Mouse (Mus musculus) myocyte (in vitro differentiated cells): ENCODE results near the gene Lrrc4. TPM values are rescaled to one million over a fixed set of nuclear protein-coding genes. Genes with fewer than 3 reads are reported as not detected.

Experiments used
- H3K27me3 ChIP-seq: one replicate; pipeline ENCODE4 v1.6.1; 2011; ENCODE audit not compliant: control insufficient read depth, insufficient read depth, insufficient read length
- H3K36me3 ChIP-seq: one replicate; pipeline ENCODE4 v1.6.1; 2011; ENCODE audit not compliant: control insufficient read depth, insufficient read depth
- H3K4me2 ChIP-seq: one replicate; pipeline ENCODE4 v1.6.1; 2011; ENCODE audit warnings: low read depth, control low read depth
- H3K4me3 ChIP-seq: one replicate; pipeline ENCODE4 v1.5.1; 2011; ENCODE audit warnings: mild to moderate bottlenecking, control low read depth, moderate library complexity
- H3K79me2 ChIP-seq: one replicate; pipeline ENCODE4 v1.6.1; 2011; ENCODE audit not compliant: control insufficient read depth, insufficient read depth
- H3ac ChIP-seq: one replicate; pipeline ENCODE4 v1.6.1; 2011; ENCODE audit not compliant: control insufficient read depth, insufficient read length
- CEBPB ChIP-seq: IDR thresholded peaks from 2 replicates; pipeline ENCODE4 v1.6.1; 2011; ENCODE audit warnings: mild to moderate bottlenecking, moderate library complexity; ENCODE audit not compliant: poor library complexity, insufficient read depth, severe bottlenecking
- E2F4 ChIP-seq: IDR thresholded peaks from one replicate; pipeline ENCODE4 v1.6.1; 2011; ENCODE audit warnings: mild to moderate bottlenecking, control low read depth, moderate library complexity; ENCODE audit not compliant: insufficient read depth
- MAX ChIP-seq: IDR thresholded peaks from one replicate; pipeline ENCODE4 v1.6.1; 2011; ENCODE audit warnings: low read depth, mild to moderate bottlenecking, control low read depth
- MYOD1 ChIP-seq, 3 experiments: IDR thresholded peaks; one replicate each; pipeline ENCODE4 v1.6.1; 2011; ENCODE audit warnings: control low read depth in 2 of 3, low read depth in 2 of 3, mild to moderate bottlenecking in 2 of 3, moderate library complexity in 1 of 3; ENCODE audit not compliant: insufficient read length in 2 of 3, control insufficient read depth in 1 of 3
- MYOG ChIP-seq, 3 experiments: IDR thresholded peaks; one replicate each; pipeline ENCODE4 v1.6.1; 2011; ENCODE audit warnings: control low read depth in 2 of 3, low read depth in 2 of 3, mild to moderate bottlenecking in 2 of 3; ENCODE audit not compliant: insufficient read length in 2 of 3, control insufficient read depth in 1 of 3, insufficient read depth in 1 of 3
- POLR2A ChIP-seq: IDR thresholded peaks from one replicate; pipeline ENCODE4 v1.6.1; 2011; ENCODE audit warnings: low read depth, mild to moderate bottlenecking, control low read depth, moderate library complexity; ENCODE audit not compliant: insufficient read length
- POLR2AphosphoS2 ChIP-seq: IDR thresholded peaks from one replicate; pipeline ENCODE4 v1.6.1; 2011; ENCODE audit warnings: low read depth, control low read depth; ENCODE audit not compliant: insufficient read length
- REST ChIP-seq: IDR thresholded peaks from one replicate; pipeline ENCODE4 v1.6.1; 2011; ENCODE audit warnings: mild to moderate bottlenecking, control low read depth, moderate library complexity; ENCODE audit not compliant: insufficient read depth, insufficient read length
- SRF ChIP-seq: IDR thresholded peaks from one replicate; pipeline ENCODE4 v1.6.1; 2011; ENCODE audit warnings: low read depth; ENCODE audit not compliant: control insufficient read depth, insufficient read length
- TCF12 ChIP-seq: IDR thresholded peaks from one replicate; pipeline ENCODE4 v1.6.1; 2011; ENCODE audit warnings: mild to moderate bottlenecking, control low read depth; ENCODE audit not compliant: poor library complexity, insufficient read depth, severe bottlenecking
- TCF3 ChIP-seq: IDR thresholded peaks from one replicate; pipeline ENCODE4 v1.6.1; 2011; ENCODE audit warnings: low read depth, control low read depth; ENCODE audit not compliant: insufficient read length
- USF1 ChIP-seq: IDR thresholded peaks from one replicate; pipeline ENCODE4 v1.6.1; 2011; ENCODE audit warnings: low read depth, mild to moderate bottlenecking, control low read depth, moderate library complexity
- polyA plus RNA-seq: library from polyadenylated mRNA; unstranded; fragments of >200 nt; fragmentation: generic; extraction: Trizol; gene quantifications from one replicate; pipeline ENCODE4 v1.2.1, GENCODE M21; 2012; ENCODE audit warnings: missing spikeins

The Lrrc4 gene
- polyA plus RNA-seq, 1 experiment: 0.72 TPM

DNA sequence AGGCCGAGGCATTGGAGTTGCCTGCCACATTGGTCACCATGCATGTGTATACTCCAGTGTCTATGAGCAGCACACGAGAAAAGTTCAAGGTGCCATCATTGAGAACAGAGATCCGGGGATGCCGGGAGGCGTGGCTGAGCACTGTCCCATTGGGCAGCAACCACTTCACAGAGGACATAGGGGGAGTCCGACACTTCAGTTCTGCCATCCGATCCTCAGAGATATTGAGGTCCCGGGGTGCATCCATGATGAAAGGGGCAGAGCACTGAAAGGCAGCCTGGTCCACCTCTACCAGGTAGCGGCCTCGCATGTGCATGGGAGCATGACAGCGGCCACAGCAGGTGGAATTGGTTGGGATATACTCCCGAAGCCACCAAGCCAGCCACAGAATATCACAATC, 1.2 kb downstream of the Lrrc4 start:
- Histone ChIP-seq H3K4me2 (no peak overlapping the region), H3K36me3 (no peaks in the 10 kb centered on the region), H3K27me3 (no peaks in the 10 kb centered on the region), H3K4me3 (no peak overlapping the region), H3ac (no peak overlapping the region), H3K79me2 (peaks cover 4% of the 10 kb centered on the region)
- TF ChIP-seq POLR2A: no peak

- H3ac ChIP-seq: no peak overlapping the region
- H3K4me2 ChIP-seq: peak overlapping the region; percentile 76
- peaks cover 4% of the 10 kb centered on the region for H3K79me2 ChIP-seq
- H3K36me3 ChIP-seq: no peaks in the 10 kb centered on the region
- H3K4me3 ChIP-seq: no peak overlapping the region
- TF ChIP-seq TCF3 (peak; percentile 64), TCF12 (peak; percentile 66), CEBPB (peak; percentile 13; the same call in 1 of the 2 replicates), USF1 (no peak), MYOD1 (IDR thresholded peaks at IDR 0.05; ENCODE audit: control insufficient read depth in 1 of 3, insufficient read length in 2 of 3, low read depth in 2 of 3) (peak; percentile 70 to 96 (median 90)), REST (no peak), POLR2A (no peak), MYOG (IDR thresholded peaks at IDR 0.05; ENCODE audit: control insufficient read depth in 1 of 3, insufficient read depth in 1 of 3, insufficient read length in 2 of 3, low read depth in 2 of 3) (peak in 2 of 3 experiments; percentile 54 to 67), SRF (no peak), MAX (no peak), POLR2AphosphoS2 (no peak), E2F4 (no peak)
- H3K27me3 ChIP-seq: no peaks in the 10 kb centered on the region
These were observed 3.0 kb downstream of the Lrrc4 start for GRCm38 (mm10) chr6:28828593-28828992.

DNA sequence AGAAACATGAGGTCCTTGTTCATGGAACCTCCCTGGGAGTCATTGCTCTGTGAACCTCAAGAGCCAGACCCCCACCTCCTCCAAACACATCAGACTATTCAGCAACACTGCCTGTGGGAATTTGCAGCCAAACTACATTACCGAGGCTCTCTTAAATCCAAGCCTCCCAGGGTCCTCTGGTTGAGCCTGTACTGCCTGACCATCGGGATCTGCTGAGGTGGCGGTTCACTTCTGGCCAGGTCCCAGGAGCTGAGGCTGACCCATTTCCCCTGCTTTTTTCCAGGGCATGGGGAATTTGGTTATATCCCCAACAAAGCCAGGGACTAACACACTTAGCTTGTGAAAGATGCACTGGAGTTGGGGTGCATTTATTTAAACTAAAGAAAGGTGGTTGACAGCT, 4.0 kb downstream of the Lrrc4 start:
- Histone ChIP-seq H3K79me2 (peaks cover 4% of the 10 kb centered on the region), H3K36me3 (no peaks in the 10 kb centered on the region), H3K27me3 (no peaks in the 10 kb centered on the region), H3K4me2 (peak overlapping the region; percentile 76), H3ac (no peak overlapping the region), H3K4me3 (no peak overlapping the region)
- TF ChIP-seq MAX: no peak
- TF ChIP-seq REST: no peak

- H3ac ChIP-seq: no peak overlapping the region
- H3K4me2 ChIP-seq: peak overlapping the region; percentile 76
- no peak overlapping the region for H3K4me3 ChIP-seq
- H3K79me2 ChIP-seq: peaks cover 4% of the 10 kb centered on the region
- H3K27me3 ChIP-seq: no peaks in the 10 kb centered on the region
- TF ChIP-seq CEBPB (no peak), USF1 (no peak), MYOD1 (IDR thresholded peaks at IDR 0.05; ENCODE audit: control insufficient read depth in 1 of 3, insufficient read length in 2 of 3, low read depth in 2 of 3) (no peak), MYOG (IDR thresholded peaks at IDR 0.05; ENCODE audit: control insufficient read depth in 1 of 3, insufficient read depth in 1 of 3, insufficient read length in 2 of 3, low read depth in 2 of 3) (no peak), MAX (no peak), POLR2AphosphoS2 (no peak), TCF12 (no peak), E2F4 (no peak), TCF3 (no peak), POLR2A (no peak)
- no peaks in the 10 kb centered on the region for H3K36me3 ChIP-seq
These were observed 4.7 kb downstream of the Lrrc4 start for GRCm38 (mm10) chr6:28826689-28827389.

- TF ChIP-seq MAX (no peak), TCF12 (no peak), USF1 (no peak)
- H3K4me2 ChIP-seq: no peak overlapping the region
- no peak overlapping the region for H3ac ChIP-seq
- H3K36me3 ChIP-seq: no peaks in the 10 kb centered on the region
- peaks cover 4% of the 10 kb centered on the region for H3K79me2 ChIP-seq
- no peaks in the 10 kb centered on the region for H3K27me3 ChIP-seq
- no peak overlapping the region for H3K4me3 ChIP-seq
These were observed 5.7 kb downstream of the Lrrc4 start for GRCm38 (mm10) chr6:28825894-28826293.

DNA sequence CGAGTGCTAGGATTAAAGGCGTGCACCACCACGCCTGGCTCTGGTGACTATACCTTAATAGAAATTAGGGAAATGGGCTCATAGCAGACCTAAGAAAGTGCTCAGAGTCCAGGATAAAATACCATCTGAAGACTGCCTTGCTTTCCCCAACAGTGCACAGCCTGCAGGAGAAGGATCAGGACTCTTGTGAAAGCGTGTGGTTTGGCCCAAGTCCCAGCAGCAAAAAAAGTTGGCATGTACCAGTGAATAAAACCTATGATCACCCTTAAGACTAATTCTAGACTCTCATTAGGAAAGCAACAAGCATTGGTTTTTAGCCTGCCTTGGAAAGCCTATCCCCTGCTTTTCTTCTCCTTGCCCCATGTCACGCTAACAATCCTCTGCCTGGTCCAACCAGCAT, 7.7 kb downstream of the Lrrc4 start:
- Histone ChIP-seq H3K79me2 (no peaks in the 10 kb centered on the region), H3ac (no peak overlapping the region), H3K4me2 (no peak overlapping the region), H3K4me3 (no peak overlapping the region), H3K36me3 (no peaks in the 10 kb centered on the region), H3K27me3 (no peaks in the 10 kb centered on the region)
- TF ChIP-seq TCF3 (no peak), CEBPB (peak; percentile 87)
